Mouse (Mus musculus) natural killer cell, adult 2 months (primary cell): ENCODE measurements at regions not wholly inside any gene's neighbourhood (a gene's known extent, or its start where the extent isn't known, plus 50 kb on each side); places are given as distances from the start of the nearest gene placed in this dataset.

Experiments
- DNase-seq, 2 experiments: peaks; one replicate each; pipeline ENCODE4 v3.0.0; 2022; ENCODE audit warnings: low spot score in 2 of 2

GRCm38 (mm10) chr6:108910330-108910729, 81.9 kb downstream of the Edem1 start:
- DNase-seq: no peak

- no peak for DNase-seq
Observed at GRCm38 (mm10) chr6:108912539-108912938, 84.1 kb downstream of the Edem1 start.

GRCm38 (mm10) chr6:108919372-108919913, 91.0 kb downstream of the Edem1 start:
- no peak for DNase-seq

- no peak for DNase-seq
Observed at GRCm38 (mm10) chr6:108921181-108921580, 92.7 kb downstream of the Edem1 start.

GRCm38 (mm10) chr6:108922564-108922963, 94.1 kb downstream of the Edem1 start:
- DNase-seq: peak; percentile 10 to 39

- DNase-seq: no peak
Observed at GRCm38 (mm10) chr6:108928981-108929380, 100.5 kb downstream of the Edem1 start.

- no peak for DNase-seq
Observed at GRCm38 (mm10) chr6:108938646-108939045, 110.2 kb downstream of the Edem1 start.

GRCm38 (mm10) chr6:108942288-108942687, 113.8 kb downstream of the Edem1 start:
- DNase-seq: no peak

- no peak for DNase-seq
Observed at GRCm38 (mm10) chr6:108952389-108952788, 123.9 kb downstream of the Edem1 start.

- no peak for DNase-seq
Observed at GRCm38 (mm10) chr6:108962810-108963209, 134.4 kb downstream of the Edem1 start.

- DNase-seq: peak in 1 of 2 experiments; percentile 3
Observed at GRCm38 (mm10) chr6:108963295-108963694, 134.9 kb downstream of the Edem1 start.

GRCm38 (mm10) chr6:108969477-108970176, 141.2 kb downstream of the Edem1 start:
- no peak for DNase-seq

- DNase-seq: no peak
Observed at GRCm38 (mm10) chr6:108971415-108972089, 143.1 kb downstream of the Edem1 start.

- no peak for DNase-seq
Observed at GRCm38 (mm10) chr6:108973701-108974100, 145.3 kb downstream of the Edem1 start.

- DNase-seq: no peak
Observed at GRCm38 (mm10) chr6:108989506-108989905, 161.1 kb downstream of the Edem1 start.

- DNase-seq: no peak
Observed at GRCm38 (mm10) chr6:108993743-108994142, 165.3 kb downstream of the Edem1 start.

GRCm38 (mm10) chr6:109004443-109004842, 176.0 kb downstream of the Edem1 start:
- no peak for DNase-seq

GRCm38 (mm10) chr6:109009364-109009763, 180.9 kb downstream of the Edem1 start:
- no peak for DNase-seq

- no peak for DNase-seq
Observed at GRCm38 (mm10) chr6:109009793-109010192, 181.4 kb downstream of the Edem1 start.

- no peak for DNase-seq
Observed at GRCm38 (mm10) chr6:109019731-109020130, 191.3 kb downstream of the Edem1 start.
